Mouse (Mus musculus) spleen, embryonic (tissue): ENCODE measurements at regions not wholly inside any gene's neighbourhood (a gene's known extent, or its start where the extent isn't known, plus 50 kb on each side); places are given as distances from the start of the nearest gene placed in this dataset.
"Not testable (repeated sequence)": the region's sequence is repeated elsewhere in the genome, so short reads cannot be mapped to it uniquely, and the experiment has no call there.

ENCODE experiments used
- CTCF ChIA-PET: fragments of 350-600 bp; sonication (Branson Sonifier 250); formaldehyde crosslinking; loops from one replicate; lab custom pipeline; 2022; lab: Charles Lee

DNA sequence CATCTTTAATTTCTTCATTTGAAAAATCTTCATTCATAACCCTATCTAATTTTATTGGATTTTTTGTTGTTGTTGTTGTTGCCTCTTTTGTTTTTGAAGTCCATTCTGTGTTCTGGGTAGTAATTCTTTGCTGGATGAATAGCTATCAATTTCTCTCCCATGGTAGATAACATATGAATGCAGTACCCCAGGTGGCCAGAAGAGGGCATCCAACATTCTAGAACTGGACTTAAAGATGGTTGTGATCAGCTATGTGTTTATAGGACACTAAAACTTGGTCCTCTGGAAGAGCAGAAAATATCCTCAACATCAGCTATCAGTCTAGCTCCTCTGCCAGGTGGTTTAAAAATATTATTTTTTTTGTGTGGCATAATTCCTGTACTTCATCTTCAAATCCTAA is 73.0 kb downstream of the Prl2c3 start:
- CTCF ChIA-PET, result not testable (repeated sequence)

DNA sequence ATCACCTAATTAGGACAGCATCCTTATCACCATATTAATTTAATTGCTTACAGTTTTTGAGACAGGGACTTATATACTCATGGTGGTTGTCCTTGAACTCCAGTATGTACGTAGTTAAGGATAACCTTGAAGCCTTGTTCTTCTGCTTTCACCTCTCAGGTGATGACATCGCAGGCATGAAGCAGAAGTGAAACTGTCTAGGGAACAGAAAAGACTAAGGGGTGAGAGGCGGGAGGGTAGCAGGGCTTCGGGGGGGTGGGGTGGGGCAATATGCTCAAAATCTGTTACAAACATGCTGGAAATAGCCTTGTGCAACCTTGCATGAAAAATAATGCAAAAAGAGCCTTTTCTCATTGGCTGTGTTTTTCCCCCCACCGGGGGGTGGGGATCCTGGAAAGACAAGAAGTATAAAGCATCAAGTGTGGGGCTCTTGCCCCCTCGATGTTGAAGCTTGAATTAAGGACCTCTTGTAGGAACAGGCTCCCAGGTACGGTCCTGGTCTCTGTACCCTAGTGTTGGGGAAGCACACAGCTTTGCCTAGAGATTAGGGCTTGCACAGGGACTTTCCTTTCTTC is 81.8 kb downstream of the Prl2c3 start:
- CTCF ChIA-PET, result not testable (repeated sequence)

DNA sequence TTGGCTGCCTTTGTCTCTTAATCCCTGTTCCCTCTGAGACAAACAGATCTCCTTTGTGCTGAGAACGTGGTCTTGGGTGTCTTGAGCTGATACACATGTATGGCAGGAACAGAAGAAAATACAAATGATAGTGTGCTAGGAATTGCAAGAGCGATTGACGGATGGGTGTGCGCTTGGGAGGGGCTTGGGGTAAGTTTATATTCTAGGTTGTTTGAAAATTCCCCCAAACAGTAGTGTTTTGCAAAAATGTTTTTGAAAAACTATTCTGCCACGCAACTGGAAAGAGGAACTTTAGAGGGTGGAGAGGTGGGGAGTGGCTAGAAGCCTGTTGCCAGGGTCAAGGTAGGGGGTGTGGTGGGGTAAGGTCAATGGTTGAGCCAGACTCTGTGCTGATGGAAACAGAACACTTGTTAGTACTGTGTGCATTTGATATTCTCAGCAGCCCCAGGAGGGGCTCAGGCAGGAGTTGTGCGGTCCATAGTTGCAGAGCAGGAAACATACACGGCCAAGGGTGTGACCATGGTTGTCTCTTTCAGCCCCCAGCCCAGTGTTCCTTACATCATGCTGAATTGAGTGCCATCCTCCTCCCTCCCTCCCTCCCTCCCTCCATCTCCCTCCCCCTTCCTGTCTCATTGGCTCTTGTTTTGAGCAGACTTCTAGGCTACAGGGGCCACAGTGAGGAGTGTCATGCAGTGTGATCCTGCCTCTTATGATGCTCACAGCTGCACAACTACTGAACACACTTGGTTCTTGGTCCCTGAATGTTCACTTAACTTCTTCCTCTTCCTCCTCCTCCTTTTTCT is 88.2 kb downstream of the Prl2c3 start:
- CTCF ChIA-PET, result no interaction called here

DNA sequence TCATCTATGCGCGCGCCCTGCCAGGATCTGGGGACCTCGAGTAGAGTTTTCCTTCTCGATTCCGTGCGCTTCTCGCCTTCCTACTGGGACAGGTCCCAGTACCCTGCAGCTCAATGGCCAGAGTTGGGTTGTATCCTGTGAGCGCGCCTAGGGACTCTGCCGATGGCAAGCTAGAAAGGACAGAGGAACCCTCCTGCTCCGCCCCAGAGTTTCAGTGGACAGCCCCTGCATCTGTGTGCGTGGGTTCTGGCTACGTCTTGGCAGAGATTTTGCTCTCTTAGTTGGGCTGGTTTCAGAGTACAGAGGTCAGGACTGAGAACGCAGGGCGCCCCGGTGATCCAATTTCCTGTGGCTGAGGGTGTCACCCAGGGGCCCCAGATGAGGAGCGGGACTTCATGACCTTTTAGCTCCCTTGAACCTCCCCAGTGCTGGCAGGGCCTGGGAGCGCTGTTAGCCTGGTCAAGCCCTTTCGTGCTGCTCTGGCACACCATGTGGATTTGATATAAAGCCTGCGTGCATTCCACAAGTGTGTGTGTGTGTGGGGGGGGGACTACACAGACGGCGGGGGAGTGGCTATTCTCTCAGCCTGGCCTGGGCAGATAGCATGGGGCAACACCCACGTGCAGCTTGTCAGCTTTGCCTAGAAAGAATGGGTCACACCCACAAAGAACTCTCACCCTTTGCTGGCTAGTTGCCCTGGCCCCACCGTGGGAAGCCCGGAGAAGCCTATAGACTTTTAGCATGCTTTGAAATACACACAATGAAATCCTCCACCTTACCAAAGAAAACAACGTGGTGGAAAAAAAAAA is 96.9 kb downstream of the Prl2c3 start:
- CTCF ChIA-PET, result not testable (repeated sequence)

DNA sequence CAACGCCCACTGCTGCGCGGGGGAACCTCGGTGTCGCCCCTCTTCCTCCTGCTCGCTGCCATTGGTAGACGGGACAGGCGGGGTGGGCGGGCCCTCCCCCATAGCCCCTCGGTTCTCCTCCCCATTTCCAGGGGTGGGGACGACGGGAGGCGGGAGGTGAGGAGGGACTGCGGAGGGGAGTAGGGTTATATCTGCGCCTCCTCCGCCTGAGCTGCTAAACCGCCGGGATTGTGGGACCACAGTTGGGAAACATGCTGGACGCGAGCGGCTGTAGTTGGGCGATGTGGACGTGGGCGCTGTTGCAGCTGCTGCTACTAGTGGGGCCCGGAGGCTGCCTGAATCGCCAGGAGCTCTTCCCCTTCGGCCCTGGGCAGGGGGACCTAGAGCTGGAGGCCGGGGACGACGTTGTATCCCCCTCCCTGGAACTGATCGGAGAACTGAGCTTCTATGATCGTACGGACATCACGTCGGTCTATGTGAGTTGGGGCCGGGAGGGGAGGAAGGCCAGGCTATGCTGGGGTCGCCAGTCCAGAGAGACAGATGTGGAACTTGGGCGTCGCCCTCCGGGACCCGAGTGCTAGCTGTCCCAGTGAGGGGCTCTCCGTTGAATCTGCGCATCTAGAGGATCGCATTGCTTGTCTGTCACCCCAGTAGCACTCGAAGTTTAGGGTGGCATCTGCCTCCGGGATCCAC is 97.6 kb downstream of the Prl2c3 start:
- CTCF ChIA-PET, result not testable (repeated sequence)

DNA sequence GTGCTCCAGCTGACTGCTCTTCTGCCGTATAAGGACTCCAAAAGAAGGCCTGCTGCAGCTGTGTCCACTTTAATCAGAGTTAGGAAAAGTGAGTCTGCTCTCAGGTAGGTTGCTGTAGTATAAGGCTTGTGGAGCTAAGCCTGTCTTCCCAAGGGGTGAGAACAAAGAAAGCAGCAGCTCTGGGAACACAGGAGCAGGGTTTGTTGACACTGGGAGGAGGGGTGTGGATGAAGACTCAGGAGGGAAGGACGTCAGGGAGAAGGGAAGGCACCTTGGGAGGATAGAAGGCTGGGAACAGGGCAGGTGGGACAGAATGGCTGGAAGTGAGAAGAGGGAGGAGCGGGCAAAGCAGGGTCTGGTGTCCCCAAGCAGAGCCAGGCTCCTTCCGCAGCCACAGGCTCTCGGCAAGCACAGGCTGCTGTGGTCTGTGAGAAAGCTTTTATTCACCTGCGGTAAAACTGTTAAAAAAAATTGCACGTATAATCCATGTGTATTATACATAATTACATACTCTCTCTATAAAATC is 106.2 kb downstream of the Prl2c3 start:
- CTCF ChIA-PET, result not testable (repeated sequence)

DNA sequence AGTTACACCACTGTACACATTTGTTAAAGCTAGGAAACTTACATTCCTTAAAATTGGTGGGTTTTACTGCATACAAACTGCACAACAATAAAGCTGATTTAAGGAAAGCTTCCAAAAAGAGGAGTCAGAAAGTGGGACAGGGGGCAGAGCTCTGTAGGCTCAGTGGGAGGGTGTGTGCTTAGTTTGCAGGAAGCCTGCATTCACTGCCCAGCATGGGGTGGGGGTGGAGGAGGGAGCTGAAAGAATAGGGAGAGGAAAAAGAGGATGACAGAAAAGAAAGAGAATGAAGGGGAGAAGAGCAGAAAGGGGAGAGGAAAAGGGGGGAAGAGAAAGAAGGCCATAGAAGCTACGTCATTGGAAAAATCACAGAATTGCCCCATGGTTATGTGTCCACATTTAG is 111.1 kb downstream of the Prl2c3 start:
- CTCF ChIA-PET, result not testable (repeated sequence)

DNA sequence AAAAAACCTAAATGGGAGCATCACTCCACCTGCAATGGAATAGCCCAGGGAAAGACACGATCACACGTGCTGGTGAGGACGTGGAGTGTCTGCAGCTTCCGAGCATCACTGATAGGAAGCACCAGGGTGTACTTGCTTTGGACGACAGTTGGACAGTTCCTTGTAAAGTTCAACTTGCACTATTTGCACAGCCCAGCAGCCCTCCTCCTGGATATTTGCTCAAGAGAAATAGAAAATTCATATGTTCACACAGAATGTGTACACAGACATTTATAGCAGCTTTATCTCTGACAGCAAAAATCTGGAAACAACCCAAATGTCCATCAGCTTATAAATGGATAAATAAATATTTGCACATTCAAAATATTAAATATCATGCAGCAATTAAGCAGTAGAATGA is 111.7 kb downstream of the Prl2c3 start:
- CTCF ChIA-PET, result not testable (repeated sequence)

DNA sequence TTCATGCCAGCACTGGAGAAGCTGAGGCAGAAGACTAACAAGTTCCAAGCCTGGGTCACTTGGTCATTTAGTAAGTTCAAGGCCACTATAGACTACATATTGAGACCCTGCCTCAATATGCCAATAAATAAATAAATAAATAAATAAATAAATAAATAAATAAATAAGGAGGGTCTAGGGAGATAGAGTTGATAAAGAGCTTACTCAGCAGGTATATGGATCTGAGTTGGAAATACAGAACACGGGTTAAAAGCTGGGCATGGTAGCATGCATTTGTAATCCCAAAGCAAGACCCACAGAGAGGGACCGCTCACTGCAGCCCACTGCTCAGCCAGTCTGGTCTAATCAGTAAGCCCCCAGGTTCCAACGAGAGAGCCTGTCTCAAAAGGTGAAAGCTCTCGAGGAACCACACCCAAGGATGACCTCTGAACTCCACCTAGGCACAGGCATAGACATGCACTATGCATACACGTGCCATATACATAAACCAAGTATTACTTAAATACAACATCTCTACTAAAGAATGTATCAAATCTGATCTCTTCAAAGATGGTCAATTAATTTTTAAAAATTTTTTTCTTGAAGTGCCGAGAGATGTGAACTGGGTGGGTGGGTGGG is 115.4 kb downstream of the Ero1lb start:
- CTCF ChIA-PET, result not testable (repeated sequence)

DNA sequence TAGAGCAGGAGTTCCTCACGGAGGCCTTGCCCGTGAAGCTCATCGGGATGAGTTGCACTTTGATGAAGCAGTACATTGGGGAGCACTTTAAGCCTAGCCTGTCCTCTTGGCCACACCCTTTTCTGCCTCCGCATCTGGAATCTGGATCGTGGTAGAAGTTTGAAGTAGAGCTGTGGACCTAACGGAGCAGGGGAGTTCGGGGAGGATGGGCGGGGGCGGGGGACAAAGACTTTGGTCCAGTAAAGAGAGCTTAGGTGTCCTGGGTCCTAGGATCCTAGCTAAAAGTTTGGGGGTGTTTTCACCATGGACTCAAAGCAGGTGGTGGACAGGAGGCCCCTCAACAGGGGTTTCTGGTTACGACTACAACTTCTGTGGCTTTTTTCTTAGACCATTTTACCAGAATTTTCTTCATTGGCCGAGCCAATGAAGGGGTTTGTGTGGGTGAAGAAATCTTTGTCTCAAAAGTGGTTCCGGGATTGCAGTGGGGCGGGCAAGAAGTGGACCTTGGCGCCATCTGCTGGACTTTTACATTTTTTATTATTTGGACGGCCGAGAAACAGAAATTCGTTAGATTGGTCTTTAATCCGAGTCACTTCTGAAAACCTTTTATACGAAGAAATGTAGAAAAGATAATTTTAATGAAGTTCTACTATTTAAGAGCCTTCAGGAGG is 114.7 kb downstream of the Ero1lb start:
- CTCF ChIA-PET, result interaction anchor here (0.7 to 0.9 kb wide), 2 partner anchors 206 to 918 kb away, joined by 3 to 4 read pairs; no protein-coding TSS in a partner anchor

DNA sequence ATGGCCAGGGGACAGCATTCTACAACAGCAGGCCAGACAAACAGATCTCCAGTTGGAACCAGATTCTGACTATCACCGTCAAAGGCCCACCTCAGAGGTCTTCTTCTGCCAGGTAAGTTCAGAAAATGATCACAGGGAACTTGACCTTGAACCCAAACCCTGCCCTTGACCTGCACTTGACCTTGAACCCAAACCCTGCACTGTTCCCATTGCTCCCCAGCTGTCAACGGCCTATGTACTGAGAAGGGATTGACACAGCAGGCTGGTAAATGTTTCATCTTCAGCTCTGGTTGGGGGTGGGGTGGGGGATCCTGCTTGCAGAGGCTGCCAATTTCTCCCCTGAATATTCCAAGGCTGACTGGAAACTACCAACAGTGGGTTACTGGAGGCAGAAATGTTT is 111.7 kb downstream of the Ero1lb start:
- CTCF ChIA-PET, result no interaction called here

DNA sequence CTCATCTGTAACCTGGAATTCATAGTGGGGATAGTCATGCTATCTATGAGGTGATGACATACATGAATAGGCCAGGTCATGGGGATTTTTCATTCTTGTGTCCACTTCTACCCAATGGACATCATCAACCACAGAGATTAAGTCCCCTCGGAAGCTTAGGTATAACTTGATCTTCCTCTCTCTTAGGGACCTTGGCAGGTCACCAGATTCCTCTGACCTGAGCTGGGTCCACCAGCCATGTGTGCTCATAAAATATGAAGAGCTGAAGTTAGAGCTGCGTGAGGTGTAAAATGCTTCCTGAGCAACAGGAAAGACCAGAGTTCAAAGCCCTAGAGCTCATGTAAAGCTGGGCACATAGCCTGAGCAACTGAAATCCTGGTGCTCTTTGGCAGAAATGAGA is 105.3 kb downstream of the Ero1lb start:
- CTCF ChIA-PET, result not testable (repeated sequence)

DNA sequence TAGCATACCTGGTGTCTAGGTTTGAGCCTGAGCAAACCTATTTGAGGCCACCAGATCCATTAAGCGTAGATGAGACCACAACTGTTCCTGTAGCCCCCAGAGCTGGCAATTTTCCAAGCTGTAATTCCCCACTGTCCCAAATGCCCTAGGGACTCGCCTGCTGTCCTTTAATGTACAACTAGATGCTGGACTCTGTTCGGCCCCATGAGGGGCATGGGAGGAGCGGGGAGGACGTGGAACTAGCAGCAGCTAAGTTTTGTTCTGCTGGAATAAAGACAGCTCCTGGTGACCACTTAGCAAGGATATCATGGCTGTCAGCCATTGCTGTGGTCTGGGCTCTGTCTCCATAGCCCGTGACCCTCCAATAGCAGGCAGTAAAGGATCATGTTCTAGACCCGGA is 103.1 kb downstream of the Ero1lb start:
- CTCF ChIA-PET, result not testable (repeated sequence)

DNA sequence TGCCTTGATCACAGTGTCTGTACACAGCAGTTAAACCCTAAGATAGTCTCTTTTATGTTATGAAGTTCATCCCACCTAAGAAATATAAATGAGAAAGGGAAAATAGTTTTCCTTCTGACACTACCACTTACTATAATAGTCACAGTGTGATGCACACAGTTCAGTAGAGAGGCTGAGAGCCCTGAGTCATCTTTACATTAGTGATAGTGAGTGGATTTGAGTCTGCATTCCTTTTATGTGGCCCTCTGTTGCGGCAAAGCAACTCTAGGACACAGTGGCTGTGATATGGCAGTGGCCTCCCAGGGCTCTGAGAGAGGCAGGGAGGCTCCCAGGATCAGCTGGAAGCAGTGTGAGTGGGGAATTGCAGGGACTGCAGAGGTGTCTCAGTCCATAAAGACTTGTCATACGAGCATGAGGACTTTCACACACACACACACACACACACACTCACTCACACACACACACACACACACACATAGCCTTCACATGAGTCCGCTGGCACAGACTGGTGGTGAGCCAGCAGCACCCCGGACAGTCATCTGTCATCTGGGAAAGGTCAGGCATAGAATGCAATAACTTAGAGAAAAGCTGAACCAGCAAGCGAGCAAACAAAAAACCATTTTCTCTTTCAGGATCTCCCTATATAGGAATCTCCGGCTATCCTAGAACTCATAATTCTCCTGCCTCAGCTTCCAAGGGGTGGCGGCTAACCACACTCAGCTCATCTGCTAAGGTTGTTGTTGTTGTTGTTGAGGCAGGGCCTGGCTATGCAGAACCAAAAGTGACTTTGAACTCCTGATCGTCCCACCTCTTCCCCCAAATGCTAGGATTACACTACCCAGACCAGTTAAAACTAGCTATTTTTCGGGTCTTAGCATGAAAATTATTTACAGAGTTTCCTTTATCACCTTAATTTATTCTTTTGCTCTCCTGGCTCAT is 102.3 kb downstream of the Ero1lb start:
- CTCF ChIA-PET, result not testable (repeated sequence)

DNA sequence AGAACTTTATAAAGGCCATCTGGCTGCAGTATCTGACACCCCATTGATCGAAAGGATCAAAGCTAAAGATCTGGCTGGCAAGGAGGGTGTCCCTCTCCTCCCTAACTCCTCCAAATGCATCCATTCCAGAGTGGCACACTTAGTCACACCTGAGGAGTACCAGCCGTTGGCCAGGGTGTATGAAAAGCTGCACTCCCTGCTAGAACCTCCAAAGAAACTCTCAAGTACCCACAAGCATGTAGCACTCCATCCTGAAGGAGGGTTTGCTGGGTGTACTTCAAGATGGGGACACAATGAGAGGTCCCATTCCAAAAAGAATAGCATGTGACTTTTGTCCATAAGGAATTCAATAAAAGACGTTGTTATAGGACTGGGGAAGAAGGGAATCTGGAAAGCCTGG is 100.4 kb downstream of the Ero1lb start:
- CTCF ChIA-PET, result not testable (repeated sequence)
